In the genomic region with DNA sequence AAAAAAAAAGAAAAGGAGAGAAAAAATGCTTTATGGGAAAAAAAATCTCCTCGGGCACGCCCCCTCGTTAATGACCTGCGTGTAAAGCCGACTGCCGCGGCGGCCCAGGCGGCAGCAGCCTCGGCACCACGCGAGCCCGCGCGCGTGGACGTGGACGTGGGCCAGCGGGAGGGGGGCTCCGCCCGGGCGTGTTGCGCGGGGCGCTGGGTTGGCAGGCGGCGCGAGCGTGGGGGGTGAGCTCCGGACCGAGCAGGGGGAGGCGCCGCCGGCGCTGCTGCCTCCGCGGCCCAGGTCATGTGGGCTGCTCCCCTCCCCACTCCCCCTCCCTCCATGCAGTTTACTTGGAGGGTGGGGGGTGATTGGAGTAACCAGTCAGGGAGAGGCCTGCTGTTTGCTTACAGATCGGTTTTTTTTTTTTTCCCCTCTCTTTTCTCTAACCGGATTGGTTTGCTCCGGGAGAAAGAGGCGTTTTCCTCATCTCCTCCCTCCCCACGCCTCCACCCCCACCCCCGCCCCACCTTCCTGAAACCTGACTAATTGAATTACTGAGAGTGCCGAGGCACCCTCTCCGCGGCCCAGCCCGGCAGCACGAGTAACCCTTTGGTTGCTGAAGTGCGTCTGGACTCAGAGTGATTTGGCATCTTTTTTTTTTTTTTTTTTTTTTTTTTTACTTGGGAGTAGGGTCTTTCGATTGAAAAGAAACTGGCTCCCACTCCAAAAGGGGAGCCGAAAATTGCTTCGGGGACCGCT, we compare ENCODE assay signal across 8 mouse cellular contexts. TPM values are rescaled to one million over a fixed set of nuclear protein-coding genes. Genes with fewer than 3 reads are reported as not detected.
DNase-seq lines count a peak whose midpoint lies in the region; ATAC-seq and TF ChIP-seq lines count a peak whose summit lies in the region.

No protein-coding gene starts in this region.

- H3K9me3 ChIP-seq in ES-Bruce4 (replicated peaks; ENCODE audit: control insufficient read depth, insufficient read depth, low read length, poor library complexity, severe bottlenecking): no peaks in the 10 kb centered on the region
- no peaks in the 10 kb centered on the region for H3K9me3 ChIP-seq in forebrain, embryonic 15.5 days

- no peaks in the 10 kb centered on the region for H3K36me3 ChIP-seq in ES-Bruce4 (ENCODE audit: control insufficient read depth, insufficient read depth, low read length, poor library complexity, severe bottlenecking)
- H3K36me3 ChIP-seq in forebrain, embryonic 15.5 days: no peaks in the 10 kb centered on the region

- H3K4me1 ChIP-seq in ES-Bruce4 (ENCODE audit: control insufficient read depth, insufficient read depth, low read length): no peaks in the 10 kb centered on the region
- peaks cover 20% of the 10 kb centered on the region for H3K4me1 ChIP-seq in forebrain, embryonic 15.5 days

- H3K9ac ChIP-seq in ES-Bruce4 (ENCODE audit: low read depth, poor library complexity, severe bottlenecking): peak overlapping the region; percentile 80
- H3K9ac ChIP-seq in forebrain, embryonic 15.5 days (replicated peaks): peak overlapping the region; percentile 78

- H3K27ac ChIP-seq in ES-Bruce4 (ENCODE audit: insufficient read depth, low read length): no peak overlapping the region
- peak overlapping the region; percentile 86 for H3K27ac ChIP-seq in forebrain, embryonic 15.5 days (replicated peaks)

- H3K4me2 ChIP-seq in forebrain, embryonic 15.5 days (replicated peaks): peak overlapping the region; percentile 98

- WGBS in forebrain, embryonic 15.5 days: under 1% methylated on average over 51 of the region's 53 CpGs

- peak; percentile 77 for ATAC-seq in forebrain, embryonic 15.5 days (replicated peaks)

- peak overlapping the region; percentile 81 for H3K4me3 ChIP-seq in ES-Bruce4 (ENCODE audit: low read depth, low read length)
- peak overlapping the region; percentile 75 for H3K4me3 ChIP-seq in forebrain, embryonic 15.5 days

- TF ChIP-seq POLR2A in ES-Bruce4 (IDR thresholded peaks at IDR 0.05; ENCODE audit: insufficient read depth, low read length): no peak

- peak; percentile 31 for DNase-seq in cerebellum, adult 11 months
- peak; percentile 80 to 83 for DNase-seq in heart, postnatal 14 days
- DNase-seq in layer of hippocampus, adult 18-20 months (ENCODE audit: low spot score in 2 of 2): peak; percentile 64 to 76
- DNase-seq in lung, adult 18-20 months: peak; percentile 87 to 90
- peak; percentile 86 for DNase-seq in ovary, adult 18-20 months (ENCODE audit: low spot score)
- DNase-seq in thymus, postnatal 36 days: peak; percentile 14 to 36

- no peak for TF ChIP-seq CTCF in ES-Bruce4 (IDR thresholded peaks at IDR 0.05; ENCODE audit: low read depth, low read length)

- H3K27me3 ChIP-seq in ES-Bruce4 (ENCODE audit: control insufficient read depth, insufficient read depth, low read length, poor library complexity, severe bottlenecking): peaks cover 26% of the 10 kb centered on the region
- H3K27me3 ChIP-seq in forebrain, embryonic 15.5 days: peaks cover 11% of the 10 kb centered on the region; the same call in 1 of the 2 replicates

- no peak for TF ChIP-seq EP300 in ES-Bruce4 (IDR thresholded peaks at IDR 0.05; ENCODE audit: insufficient read depth, low read depth, low read length)

- intact Hi-C loops in heart, postnatal 14 days (cut with DNase I): loop anchor here (5.0 to 10.0 kb wide), 3 partner anchors 101 to 582 kb away; no protein-coding TSS in a partner anchor

RNA-seq across cellular contexts. Expression of gene Efna5, which starts 1.8 kb away (rescaled TPM):
- polyA plus RNA-seq in ES-Bruce4 (2011; ENCODE audit: insufficient read depth, insufficient read length, low read depth, missing spikeins): 29.6 and 32.7 TPM in 2 replicates
- 19.7 and 24.6 TPM in 2 replicates for polyA plus RNA-seq in forebrain, embryonic 15.5 days (2015; fragmentation: Nextera tagmentation; extraction: Ambion mirVana)
- total RNA-seq in heart, postnatal 14 days (2021): 10 to 100 TPM; 23.6 to 24.8 TPM
- total RNA-seq in layer of hippocampus, adult 18-20 months (2021): 1 to 10 TPM; 8.2 to 9.8 TPM

Comparison
In these comparisons a context has a peak if more than half of its experiments do, and no peak if none do; other contexts are left out.
1. DNase-seq: peak in every context shown above with its lines; median percentile 88 in lung, adult 18-20 months; 86 in ovary, adult 18-20 months; 82 in heart, postnatal 14 days; 70 in layer of hippocampus, adult 18-20 months; 31 in cerebellum, adult 11 months; 25 in thymus, postnatal 36 days.